Mouse (Mus musculus): Measurements from ENCODE around the gene Arl8b. TPM values are rescaled to one million over a fixed set of nuclear protein-coding genes. Genes with fewer than 3 reads are reported as not detected.

Arl8b gene
- polyA plus RNA-seq (2012; fragmentation: generic; extraction: Trizol) = 41.2 TPM

DNA sequence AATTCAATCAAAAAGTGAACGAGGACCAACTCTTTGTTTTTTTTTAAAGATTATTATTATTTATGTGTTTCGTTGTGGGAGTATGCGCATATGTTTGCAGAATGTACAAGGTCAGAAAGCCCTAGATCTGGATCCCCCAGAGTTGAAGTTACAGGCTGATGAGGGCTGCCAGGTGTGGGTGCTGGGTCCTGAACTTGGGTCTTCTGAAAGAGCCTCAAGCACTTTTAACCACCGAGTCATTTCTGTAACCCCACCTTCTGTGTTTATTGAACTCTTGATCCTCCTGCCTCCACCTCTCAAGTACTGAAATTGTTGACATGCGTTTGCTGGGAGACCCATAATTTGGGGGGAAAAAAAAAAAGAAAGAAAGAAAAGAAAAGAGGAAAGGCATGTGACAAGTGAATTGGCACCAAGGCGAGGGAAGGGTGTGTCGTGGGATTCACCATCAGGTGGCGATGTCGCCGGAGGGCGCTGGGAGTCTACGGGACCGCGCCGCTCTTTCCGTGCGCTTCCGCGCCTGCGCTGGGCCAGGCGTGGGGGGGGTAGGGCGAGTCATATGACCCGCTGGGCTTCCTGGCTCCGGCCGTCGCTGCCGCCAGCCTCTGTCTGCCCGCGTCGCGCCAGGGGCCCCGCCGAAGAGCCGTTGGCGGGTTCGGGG, at the start of gene Arl8b:
TSS of gene Arl8b (plus strand) at position 574 of the 658 bp plus-strand sequence.
- TF ChIP-seq SRF (IDR thresholded peaks at IDR 0.05; ENCODE audit: control insufficient read depth, insufficient read length, low read depth) (no peak), USF1 (IDR thresholded peaks at IDR 0.05; ENCODE audit: low read depth) (peak; percentile 53), MYOD1 (IDR thresholded peaks at IDR 0.05; ENCODE audit: control insufficient read depth in 1 of 3, insufficient read length in 2 of 3, low read depth in 2 of 3) (peak in 1 of 3 experiments; percentile 32), POLR2A (IDR thresholded peaks at IDR 0.05; ENCODE audit: insufficient read length, low read depth) (peak; percentile 95), POLR2AphosphoS2 (IDR thresholded peaks at IDR 0.05; ENCODE audit: insufficient read length, low read depth) (peak; percentile 76)
- Histone ChIP-seq H3K4me2 (ENCODE audit: low read depth) (peak within 1 kb of the TSS; percentile 86), H3K79me2 (ENCODE audit: control insufficient read depth, insufficient read depth) (peaks cover 47% of the 10 kb centered on the region), H3ac (ENCODE audit: control insufficient read depth, insufficient read length) (peak within 1 kb of the TSS; percentile 56), H3K4me3 (peak within 1 kb of the TSS; percentile 81), H3K36me3 (ENCODE audit: control insufficient read depth, insufficient read depth) (no peaks in the 10 kb centered on the region), H3K27me3 (ENCODE audit: control insufficient read depth, insufficient read depth, insufficient read length) (no peaks in the 10 kb centered on the region)

DNA sequence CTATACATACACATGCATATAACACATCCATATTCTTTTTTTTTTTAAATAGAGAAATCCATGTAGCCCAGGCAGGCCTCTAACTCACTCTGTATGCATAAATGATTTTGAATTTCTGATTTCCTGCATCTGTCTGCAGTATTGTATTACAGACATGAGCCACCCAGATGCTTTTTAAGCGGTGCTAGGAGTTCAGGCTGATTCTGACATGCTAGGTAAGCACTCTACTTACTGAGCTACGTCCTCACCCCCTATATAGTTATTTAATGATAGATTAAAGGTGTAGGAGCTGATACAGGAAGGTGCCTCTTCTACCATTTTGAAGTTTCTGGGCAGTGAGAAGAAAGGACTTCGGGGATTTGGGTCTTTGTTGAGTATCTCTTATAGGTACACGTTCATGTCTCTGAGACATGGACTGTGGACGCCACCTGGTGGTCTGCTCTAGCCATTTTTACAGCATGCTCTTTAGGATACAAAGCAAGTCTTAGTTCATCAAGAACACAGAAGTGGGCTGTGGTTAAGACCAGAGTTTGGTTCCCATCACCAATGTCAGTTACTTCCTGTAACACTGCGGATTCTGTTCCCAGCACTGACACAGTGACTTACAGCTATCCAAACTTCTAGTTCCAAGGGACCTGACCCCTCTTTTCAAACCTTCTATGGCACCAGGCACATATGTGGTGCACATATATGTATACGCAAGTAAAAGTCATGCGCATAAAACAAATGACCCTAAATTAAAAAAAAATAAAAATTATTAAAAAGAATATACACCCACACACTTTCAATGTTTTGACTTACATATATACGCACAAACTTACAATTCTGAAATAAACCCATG, 46.8 kb upstream of the Arl8b start:
- Histone ChIP-seq H3K4me3 (no peak overlapping the region), H3K36me3 (ENCODE audit: control insufficient read depth, insufficient read depth) (no peaks in the 10 kb centered on the region), H3K4me2 (ENCODE audit: low read depth) (no peak overlapping the region), H3K27me3 (ENCODE audit: control insufficient read depth, insufficient read depth, insufficient read length) (no peaks in the 10 kb centered on the region), H3K79me2 (ENCODE audit: control insufficient read depth, insufficient read depth) (no peaks in the 10 kb centered on the region), H3ac (ENCODE audit: control insufficient read depth, insufficient read length) (no peak overlapping the region)
- TF ChIP-seq MAX (IDR thresholded peaks at IDR 0.05; ENCODE audit: low read depth) (no peak), MYOD1 (IDR thresholded peaks at IDR 0.05; ENCODE audit: control insufficient read depth in 1 of 3, insufficient read length in 2 of 3, low read depth in 2 of 3) (no peak), POLR2A (IDR thresholded peaks at IDR 0.05; ENCODE audit: insufficient read length, low read depth) (no peak), MYOG (IDR thresholded peaks at IDR 0.05; ENCODE audit: control insufficient read depth in 1 of 3, insufficient read depth in 1 of 3, insufficient read length in 2 of 3, low read depth in 2 of 3) (no peak), POLR2AphosphoS2 (IDR thresholded peaks at IDR 0.05; ENCODE audit: insufficient read length, low read depth) (no peak), USF1 (IDR thresholded peaks at IDR 0.05; ENCODE audit: low read depth) (no peak), TCF3 (IDR thresholded peaks at IDR 0.05; ENCODE audit: insufficient read length, low read depth) (no peak), CEBPB (IDR thresholded peaks at IDR 0.05; ENCODE audit: insufficient read depth, poor library complexity, severe bottlenecking) (no peak), SRF (IDR thresholded peaks at IDR 0.05; ENCODE audit: control insufficient read depth, insufficient read length, low read depth) (no peak), TCF12 (IDR thresholded peaks at IDR 0.05; ENCODE audit: insufficient read depth, poor library complexity, severe bottlenecking) (no peak), E2F4 (IDR thresholded peaks at IDR 0.05; ENCODE audit: insufficient read depth) (no peak), REST (IDR thresholded peaks at IDR 0.05; ENCODE audit: insufficient read depth, insufficient read length) (no peak)

DNA sequence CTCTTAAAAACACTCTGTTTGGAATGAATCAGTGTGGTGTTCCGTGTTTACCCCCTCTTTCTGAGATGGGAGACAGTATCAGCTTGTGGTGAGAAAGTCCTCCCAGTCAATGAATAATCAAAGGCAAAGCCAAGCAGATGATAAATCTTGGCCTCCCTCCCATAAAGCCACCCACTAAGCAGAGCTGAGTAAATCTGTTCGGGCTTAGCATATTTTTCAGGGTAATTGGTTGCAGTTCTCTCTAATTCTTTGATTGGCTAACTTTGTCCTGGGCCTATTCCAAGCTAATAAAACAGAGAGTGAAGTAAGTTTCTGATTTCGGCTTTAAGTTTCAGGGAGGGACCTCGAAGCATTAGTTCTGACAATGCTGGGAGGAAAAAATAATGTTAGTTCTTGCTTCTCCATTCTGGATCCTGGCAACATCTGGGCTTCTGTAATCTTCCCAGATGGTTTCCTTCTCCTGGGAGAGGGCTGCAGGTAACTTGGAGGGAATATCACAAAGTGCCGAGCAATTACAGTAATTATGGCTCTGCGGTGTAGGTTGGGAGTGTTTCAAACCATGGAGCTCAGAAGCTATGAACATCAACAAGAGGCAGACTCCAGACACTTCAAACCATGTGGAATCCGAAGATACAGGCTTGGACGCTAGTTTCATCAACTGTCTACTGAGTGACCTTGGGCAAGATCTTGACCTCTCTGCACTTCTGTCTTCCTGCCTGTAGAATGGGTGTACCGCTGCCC, 44.3 kb upstream of the Arl8b start:
- TF ChIP-seq POLR2A (IDR thresholded peaks at IDR 0.05; ENCODE audit: insufficient read length, low read depth) (no peak), SRF (IDR thresholded peaks at IDR 0.05; ENCODE audit: control insufficient read depth, insufficient read length, low read depth) (no peak)
- no peaks in the 10 kb centered on the region for H3K79me2 ChIP-seq (ENCODE audit: control insufficient read depth, insufficient read depth)
- H3K36me3 ChIP-seq (ENCODE audit: control insufficient read depth, insufficient read depth) = no peaks in the 10 kb centered on the region
- H3K4me2 ChIP-seq (ENCODE audit: low read depth) = peak overlapping the region; percentile 51
- H3ac ChIP-seq (ENCODE audit: control insufficient read depth, insufficient read length) = no peak overlapping the region
- no peak overlapping the region for H3K4me3 ChIP-seq
- H3K27me3 ChIP-seq (ENCODE audit: control insufficient read depth, insufficient read depth, insufficient read length) = no peaks in the 10 kb centered on the region

DNA sequence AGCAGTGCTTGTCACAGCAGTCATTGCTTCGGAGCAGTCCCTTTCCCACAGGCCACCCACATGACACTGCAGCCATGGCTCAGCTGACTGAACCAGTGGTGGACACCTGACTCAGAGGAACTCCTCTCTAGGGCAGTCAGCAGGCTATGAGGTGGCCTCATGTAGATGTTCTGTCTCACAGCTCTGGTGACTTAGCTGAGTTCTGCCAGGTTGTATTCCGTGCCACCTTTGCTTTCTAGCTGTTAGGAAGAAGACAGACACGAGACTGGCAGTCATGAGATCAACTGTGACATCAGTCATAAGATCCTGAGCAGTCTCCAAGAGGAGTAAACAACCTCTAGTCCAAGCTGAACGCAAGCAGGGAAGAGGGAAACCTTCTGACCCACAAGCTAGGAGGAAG, 42.3 kb upstream of the Arl8b start:
- H3ac ChIP-seq (ENCODE audit: control insufficient read depth, insufficient read length) = no peak overlapping the region
- no peak for TF ChIP-seq USF1 (IDR thresholded peaks at IDR 0.05; ENCODE audit: low read depth)
- TF ChIP-seq SRF (IDR thresholded peaks at IDR 0.05; ENCODE audit: control insufficient read depth, insufficient read length, low read depth) = no peak
- no peak for TF ChIP-seq TCF12 (IDR thresholded peaks at IDR 0.05; ENCODE audit: insufficient read depth, poor library complexity, severe bottlenecking)
- no peak for TF ChIP-seq POLR2AphosphoS2 (IDR thresholded peaks at IDR 0.05; ENCODE audit: insufficient read length, low read depth)
- TF ChIP-seq CEBPB (IDR thresholded peaks at IDR 0.05; ENCODE audit: insufficient read depth, poor library complexity, severe bottlenecking) = no peak
- no peak for TF ChIP-seq POLR2A (IDR thresholded peaks at IDR 0.05; ENCODE audit: insufficient read length, low read depth)
- TF ChIP-seq MAX (IDR thresholded peaks at IDR 0.05; ENCODE audit: low read depth) = no peak
- no peak for TF ChIP-seq E2F4 (IDR thresholded peaks at IDR 0.05; ENCODE audit: insufficient read depth)
- TF ChIP-seq MYOG (IDR thresholded peaks at IDR 0.05; ENCODE audit: control insufficient read depth in 1 of 3, insufficient read depth in 1 of 3, insufficient read length in 2 of 3, low read depth in 2 of 3) = no peak
- no peak for TF ChIP-seq TCF3 (IDR thresholded peaks at IDR 0.05; ENCODE audit: insufficient read length, low read depth)
- no peak for TF ChIP-seq MYOD1 (IDR thresholded peaks at IDR 0.05; ENCODE audit: control insufficient read depth in 1 of 3, insufficient read length in 2 of 3, low read depth in 2 of 3)
- no peak for TF ChIP-seq REST (IDR thresholded peaks at IDR 0.05; ENCODE audit: insufficient read depth, insufficient read length)
- H3K4me3 ChIP-seq = no peak overlapping the region
- H3K27me3 ChIP-seq (ENCODE audit: control insufficient read depth, insufficient read depth, insufficient read length) = no peaks in the 10 kb centered on the region
- no peak overlapping the region for H3K4me2 ChIP-seq (ENCODE audit: low read depth)
- no peaks in the 10 kb centered on the region for H3K36me3 ChIP-seq (ENCODE audit: control insufficient read depth, insufficient read depth)
- no peaks in the 10 kb centered on the region for H3K79me2 ChIP-seq (ENCODE audit: control insufficient read depth, insufficient read depth)

Data from myocyte (in vitro differentiated cells).